Mouse (Mus musculus) forebrain, embryonic 12.5 days (tissue): ENCODE data around the gene Trhr2. TPM values are rescaled to one million over a fixed set of nuclear protein-coding genes. Genes with fewer than 3 reads are reported as not detected.
A peak's percentile ranks its signal among the peaks of the same experiment; 100 is the strongest.

Source experiments
- ATAC-seq: fragments of 200-750 bp; cut with Nextera tagmentation; 2 replicates; pipeline ENCODE4 v1.8.0; 2017; ENCODE audit warnings: moderate TSS enrichment; ENCODE audit not compliant: low FRiP score
- H3K27ac ChIP-seq: fragments of 300-500 bp; sonication (generic); 2 replicates; pipeline ENCODE4 v1.5.1; 2016; ENCODE audit warnings: mild to moderate bottlenecking
- H3K27me3 ChIP-seq: fragments of 300-500 bp; sonication (generic); 2 replicates; pipeline ENCODE4 v1.6.1; 2016; ENCODE audit warnings: mild to moderate bottlenecking
- H3K36me3 ChIP-seq: fragments of 300-500 bp; sonication (generic); replicated peaks from 2 replicates; pipeline ENCODE4 v1.6.1; 2016; ENCODE audit warnings: mild to moderate bottlenecking
- H3K4me1 ChIP-seq: fragments of 300-500 bp; sonication (generic); 2 replicates; pipeline ENCODE4 v1.6.1; 2016
- H3K4me2 ChIP-seq: fragments of 300-500 bp; sonication (generic); 2 replicates; pipeline ENCODE4 v1.6.1; 2016; ENCODE audit warnings: mild to moderate bottlenecking, moderate library complexity
- H3K4me3 ChIP-seq: fragments of 300-500 bp; sonication (generic); replicated peaks from 2 replicates; pipeline ENCODE4 v1.5.1; 2016; ENCODE audit warnings: mild to moderate bottlenecking
- H3K9ac ChIP-seq: fragments of 300-500 bp; sonication (generic); 2 replicates; pipeline ENCODE4 v1.6.1; 2016; ENCODE audit warnings: mild to moderate bottlenecking
- H3K9me3 ChIP-seq: fragments of 300-500 bp; sonication (generic); 2 replicates; pipeline ENCODE4 v1.6.1; 2016
- WGBS: fragments of 180-500 bp; shearing (Covaris S2); methylation state at CpG from one replicate; pipeline ENCODE4 v1.1.7; 2016; 5-methylcytosine and 5-hydroxymethylcytosine counted together
- polyA plus RNA-seq: library from polyadenylated mRNA; unstranded; fragments of >200 nt; fragmentation: Nextera tagmentation; extraction: Ambion mirVana; gene quantifications from 2 replicates; pipeline ENCODE4 v1.2.1, GENCODE M21; 2016

The Trhr2 gene
- polyA plus RNA-seq, 1 experiment from 2014 or later, result not detected

GRCm38 (mm10) chr8:122371706-122372105, 11.2 kb upstream of the Trhr2 start:
- H3K27me3 ChIP-seq, result 0 out of 2 replicates have a peak, but pooled peaks cover 4% of the 10 kb centered on the region

GRCm38 (mm10) chr8:122369665-122370064, 9.1 kb upstream of the Trhr2 start:
- no peaks in the 10 kb centered on the region for H3K9me3 ChIP-seq
- WGBS, result 9% methylated on average over 9 of the region's 9 CpGs
- ATAC-seq, result no peak

More at GRCm38 (mm10) chr8:122371706-122372105, 11.2 kb upstream of the Trhr2 start:
- H3K9me3 ChIP-seq, result no peaks in the 10 kb centered on the region
- no peak overlapping the region for H3K4me3 ChIP-seq
- H3K4me2 ChIP-seq, result no peak overlapping the region
- H3K27ac ChIP-seq, result no peak overlapping the region
- 75% methylated on average over 6 of the region's 6 CpGs for WGBS
- H3K36me3 ChIP-seq, result no peaks in the 10 kb centered on the region
- no peak for ATAC-seq
- no peak overlapping the region for H3K9ac ChIP-seq
- peaks cover 4% of the 10 kb centered on the region; the same call in 1 of the 2 replicates for H3K4me1 ChIP-seq

GRCm38 (mm10) chr8:122368494-122368893, 7.9 kb upstream of the Trhr2 start:
- no peak overlapping the region for H3K4me3 ChIP-seq
- no peaks in the 10 kb centered on the region for H3K36me3 ChIP-seq
- H3K9me3 ChIP-seq, result no peaks in the 10 kb centered on the region
- H3K9ac ChIP-seq, result no peak overlapping the region
- ATAC-seq, result no peak
- H3K4me2 ChIP-seq, result no peak overlapping the region
- H3K27ac ChIP-seq, result no peak overlapping the region
- 82% methylated on average over 10 of the region's 10 CpGs for WGBS
- no peaks in the 10 kb centered on the region; the same call in 1 of the 2 replicates for H3K4me1 ChIP-seq
- peaks cover 6% of the 10 kb centered on the region for H3K27me3 ChIP-seq

More at GRCm38 (mm10) chr8:122369665-122370064, 9.1 kb upstream of the Trhr2 start:
- no peak overlapping the region for H3K4me3 ChIP-seq
- no peak overlapping the region; the same call in 1 of the 2 replicates for H3K9ac ChIP-seq
- no peak overlapping the region for H3K4me2 ChIP-seq
- no peaks in the 10 kb centered on the region for H3K36me3 ChIP-seq
- 0 out of 2 replicates have a peak, but pooled peaks cover 4% of the 10 kb centered on the region for H3K27me3 ChIP-seq
- no peak overlapping the region for H3K27ac ChIP-seq
- no peaks in the 10 kb centered on the region; the same call in 1 of the 2 replicates for H3K4me1 ChIP-seq

GRCm38 (mm10) chr8:122362967-122363366, 2.4 kb upstream of the Trhr2 start:
- H3K36me3 ChIP-seq, result no peaks in the 10 kb centered on the region
- no peaks in the 10 kb centered on the region for H3K9me3 ChIP-seq
- H3K9ac ChIP-seq, result no peak overlapping the region; the same call in 1 of the 2 replicates
- H3K27me3 ChIP-seq, result peaks cover 33% of the 10 kb centered on the region
- 25% methylated on average over 8 of the region's 8 CpGs for WGBS
- H3K27ac ChIP-seq, result no peak overlapping the region
- no peaks in the 10 kb centered on the region for H3K4me1 ChIP-seq
- no peak for ATAC-seq
- no peak overlapping the region for H3K4me3 ChIP-seq
- no peak overlapping the region for H3K4me2 ChIP-seq

- H3K27ac ChIP-seq, result no peak overlapping the region
- 49% methylated on average over 5 of the region's 5 CpGs for WGBS
- H3K4me3 ChIP-seq, result no peak overlapping the region
- ATAC-seq, result no peak
- H3K9ac ChIP-seq, result no peak overlapping the region; the same call in 1 of the 2 replicates
- H3K27me3 ChIP-seq, result peaks cover 40% of the 10 kb centered on the region
- H3K9me3 ChIP-seq, result no peaks in the 10 kb centered on the region
- H3K4me1 ChIP-seq, result no peaks in the 10 kb centered on the region
- H3K4me2 ChIP-seq, result no peak overlapping the region
- H3K36me3 ChIP-seq, result no peaks in the 10 kb centered on the region
Measured at GRCm38 (mm10) chr8:122362271-122362670, 1.7 kb upstream of the Trhr2 start.

- Histone ChIP-seq H3K4me3 (no peak overlapping the region), H3K27me3 (peaks cover 57% of the 10 kb centered on the region), H3K9me3 (no peaks in the 10 kb centered on the region), H3K36me3 (no peaks in the 10 kb centered on the region), H3K9ac (no peak overlapping the region), H3K27ac (no peak overlapping the region), H3K4me1 (no peaks in the 10 kb centered on the region), H3K4me2 (no peak overlapping the region)
- WGBS, result 83% methylated on average over 15 of the region's 15 CpGs
- no peak for ATAC-seq
Measured at GRCm38 (mm10) chr8:122359111-122359775, 1.3 kb downstream of the Trhr2 start.

- 86% methylated on average over 5 of the region's 5 CpGs for WGBS
- H3K27me3 ChIP-seq, result peaks cover 52% of the 10 kb centered on the region
Measured at GRCm38 (mm10) chr8:122357641-122358040, 2.9 kb downstream of the Trhr2 start.

GRCm38 (mm10) chr8:122357202-122357601, 3.3 kb downstream of the Trhr2 start:
- no peak overlapping the region for H3K27ac ChIP-seq
- no peak overlapping the region for H3K4me2 ChIP-seq
- H3K9me3 ChIP-seq, result no peaks in the 10 kb centered on the region
- H3K4me3 ChIP-seq, result no peak overlapping the region
- no peaks in the 10 kb centered on the region for H3K36me3 ChIP-seq
- WGBS, result 70% methylated on average over 11 of the region's 11 CpGs
- H3K4me1 ChIP-seq, result no peaks in the 10 kb centered on the region
- no peak for ATAC-seq
- H3K27me3 ChIP-seq, result peaks cover 52% of the 10 kb centered on the region
- H3K9ac ChIP-seq, result no peak overlapping the region

More at GRCm38 (mm10) chr8:122357641-122358040, 2.9 kb downstream of the Trhr2 start:
- Histone ChIP-seq H3K9ac (no peak overlapping the region), H3K4me1 (no peaks in the 10 kb centered on the region), H3K36me3 (no peaks in the 10 kb centered on the region), H3K4me2 (no peak overlapping the region), H3K4me3 (no peak overlapping the region), H3K27ac (no peak overlapping the region), H3K9me3 (no peaks in the 10 kb centered on the region)
- no peak for ATAC-seq

GRCm38 (mm10) chr8:122355642-122356606, 4.6 kb downstream of the Trhr2 start:
- H3K9ac ChIP-seq, result no peak overlapping the region
- no peak overlapping the region for H3K4me2 ChIP-seq
- no peak overlapping the region for H3K4me3 ChIP-seq
- no peak overlapping the region for H3K27ac ChIP-seq
- peaks cover 55% of the 10 kb centered on the region for H3K27me3 ChIP-seq
- no peak for ATAC-seq
- no peaks in the 10 kb centered on the region for H3K36me3 ChIP-seq
- 77% methylated on average over 9 of the region's 9 CpGs for WGBS
- H3K4me1 ChIP-seq, result peaks cover 3% of the 10 kb centered on the region
- no peaks in the 10 kb centered on the region for H3K9me3 ChIP-seq

- ATAC-seq, result no peak
- 83% methylated on average over 8 of the region's 8 CpGs for WGBS
Measured at GRCm38 (mm10) chr8:122354157-122354556, 6.4 kb downstream of the Trhr2 start.

GRCm38 (mm10) chr8:122350309-122351089, 10.0 kb downstream of the Trhr2 start:
- H3K4me2 ChIP-seq, result peak overlapping the region; percentile 6; the same call in 1 of the 2 replicates
- peak; percentile 72 for ATAC-seq

More at GRCm38 (mm10) chr8:122354157-122354556, 6.4 kb downstream of the Trhr2 start:
- H3K4me2 ChIP-seq, result no peak overlapping the region
- H3K9me3 ChIP-seq, result no peaks in the 10 kb centered on the region
- H3K36me3 ChIP-seq, result no peaks in the 10 kb centered on the region
- no peak overlapping the region for H3K4me3 ChIP-seq
- peaks cover 57% of the 10 kb centered on the region for H3K27me3 ChIP-seq
- H3K4me1 ChIP-seq, result peaks cover 20% of the 10 kb centered on the region
- no peak overlapping the region for H3K9ac ChIP-seq
- H3K27ac ChIP-seq, result no peak overlapping the region

More at GRCm38 (mm10) chr8:122350309-122351089, 10.0 kb downstream of the Trhr2 start:
- no peak overlapping the region for H3K9ac ChIP-seq
- H3K27ac ChIP-seq, result 0 out of 2 replicates have a peak overlapping the region, but pooled peaks have one; percentile 1
- no peak overlapping the region for H3K4me3 ChIP-seq
- WGBS, result 20% methylated on average over 11 of the region's 11 CpGs
- peaks cover 20% of the 10 kb centered on the region for H3K4me1 ChIP-seq
- H3K36me3 ChIP-seq, result no peaks in the 10 kb centered on the region
- peaks cover 68% of the 10 kb centered on the region for H3K27me3 ChIP-seq
- H3K9me3 ChIP-seq, result no peaks in the 10 kb centered on the region
